Mouse (Mus musculus) heart, adult 11 months (tissue): ENCODE results near the gene Ctu2.

Experiments
- DNase-seq: peaks from one replicate; pipeline ENCODE4 v3.0.0; 2022

Ctu2 gene

DNA sequence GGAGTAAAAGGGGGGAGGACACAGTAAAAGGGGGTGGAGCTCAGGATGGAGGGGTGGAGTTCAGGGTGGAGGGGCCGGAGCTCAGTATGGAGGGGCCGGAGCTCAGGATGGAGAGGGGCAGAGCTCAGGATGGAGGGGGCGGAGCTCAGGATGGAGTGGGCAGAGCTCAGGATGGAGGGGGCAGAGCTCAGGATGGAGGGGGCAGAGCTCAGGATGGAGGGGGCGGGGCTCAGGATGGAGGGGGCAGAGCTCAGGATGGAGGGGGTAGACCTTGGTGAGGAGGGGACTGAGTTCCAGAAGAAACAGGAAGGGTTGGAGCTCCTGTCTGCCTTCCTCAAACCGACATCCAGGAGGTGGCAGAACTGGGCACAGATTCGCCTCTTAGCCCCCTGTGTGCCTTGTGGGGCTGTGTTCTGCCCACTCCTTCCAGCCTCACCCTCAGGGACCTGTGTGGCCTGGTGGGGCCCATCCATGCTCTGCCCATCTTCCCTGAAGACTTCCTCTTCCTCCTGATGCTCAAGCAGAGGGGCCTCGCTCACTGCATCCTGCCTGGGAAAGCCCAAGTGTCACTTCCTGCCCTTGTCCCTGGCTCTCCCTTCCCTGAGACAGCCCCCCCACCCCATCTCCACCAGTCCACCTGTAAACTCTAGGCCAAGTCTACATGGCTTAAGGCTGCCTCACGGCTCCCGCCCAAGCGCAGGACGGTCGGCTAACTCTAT, 21.2 kb downstream of the Ctu2 start:
- no peak for DNase-seq

DNA sequence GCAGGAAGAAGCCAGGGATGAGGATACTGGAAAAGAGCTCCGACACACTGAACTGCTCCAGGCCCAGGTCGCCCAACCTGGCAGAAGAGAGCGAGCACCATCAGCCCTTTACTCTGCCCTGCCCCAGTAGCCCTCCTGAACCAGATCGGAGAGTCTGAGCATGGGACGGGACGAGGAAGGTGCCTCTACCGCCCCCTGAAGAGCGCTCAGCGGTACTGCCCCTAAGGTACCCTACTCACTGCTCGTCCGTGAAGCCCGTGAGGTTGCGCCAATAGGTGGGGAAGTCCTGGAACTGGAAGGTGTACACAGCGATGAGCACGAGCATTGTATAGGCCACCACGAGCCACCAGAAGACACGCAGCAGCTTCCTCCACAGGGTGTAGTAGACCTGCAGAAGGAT, 22.0 kb downstream of the Ctu2 start:
- no peak for DNase-seq

DNA sequence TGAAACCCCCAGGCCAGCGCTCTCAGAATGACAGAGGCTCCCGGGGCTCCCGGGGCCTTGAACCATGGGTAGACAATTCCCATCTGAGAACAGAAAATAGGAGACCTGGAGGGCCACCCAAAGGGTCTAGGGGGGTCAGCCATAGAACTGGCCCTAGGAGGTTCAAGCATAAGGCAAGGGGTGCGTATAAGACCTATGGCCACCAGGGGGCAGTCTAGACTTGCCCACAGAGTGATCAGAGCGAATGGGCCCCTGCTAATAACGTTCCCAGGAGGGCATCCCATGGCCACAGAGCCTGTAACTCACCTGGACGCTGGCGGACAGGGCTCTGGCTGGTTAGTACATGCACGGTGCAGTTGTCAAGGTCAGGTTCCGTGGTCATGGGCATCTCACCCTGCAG, 24.9 kb downstream of the Ctu2 start:
- peak; percentile 98 for DNase-seq

DNA sequence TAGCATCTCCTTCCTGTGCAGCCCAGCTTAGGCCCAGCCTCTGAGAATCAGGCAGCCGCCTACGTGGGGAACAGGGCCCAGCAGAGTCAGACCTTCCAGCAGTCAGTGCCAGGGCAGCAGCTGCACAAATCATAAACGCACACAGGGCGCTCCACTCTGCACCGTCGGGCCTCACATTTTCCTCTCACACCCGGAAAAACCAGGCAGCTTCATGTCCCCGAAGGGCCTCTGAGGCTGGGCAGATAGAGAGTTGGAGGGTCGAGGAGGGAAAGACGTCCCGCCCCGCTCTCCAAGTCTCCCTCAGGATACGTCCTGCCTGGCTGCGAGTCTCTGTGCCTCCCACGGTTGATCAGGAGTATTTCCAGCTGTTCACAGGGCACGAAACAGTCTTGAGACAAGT, 35.6 kb downstream of the Ctu2 start:
- peak; percentile 98 for DNase-seq

DNA sequence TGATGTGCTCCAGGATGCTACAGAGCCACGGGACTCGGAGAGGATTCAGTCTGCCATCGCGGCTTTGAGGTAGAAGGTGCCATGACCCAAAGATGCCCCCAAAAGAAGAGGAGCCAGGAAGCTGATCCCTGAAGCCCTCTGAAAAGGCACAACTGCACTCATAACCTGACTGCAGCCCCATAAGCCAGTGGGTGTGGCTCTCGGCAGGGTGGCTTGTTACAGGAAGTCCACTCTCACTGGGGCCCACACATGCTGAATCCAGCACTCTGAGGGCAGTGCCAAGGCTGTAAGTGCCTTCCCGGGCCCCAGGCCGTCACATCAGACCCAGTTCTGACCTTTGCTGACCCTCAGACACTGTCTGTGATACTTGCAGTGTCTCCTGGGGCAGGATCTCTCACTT, 36.4 kb downstream of the Ctu2 start:
- peak; percentile 95 for DNase-seq

DNA sequence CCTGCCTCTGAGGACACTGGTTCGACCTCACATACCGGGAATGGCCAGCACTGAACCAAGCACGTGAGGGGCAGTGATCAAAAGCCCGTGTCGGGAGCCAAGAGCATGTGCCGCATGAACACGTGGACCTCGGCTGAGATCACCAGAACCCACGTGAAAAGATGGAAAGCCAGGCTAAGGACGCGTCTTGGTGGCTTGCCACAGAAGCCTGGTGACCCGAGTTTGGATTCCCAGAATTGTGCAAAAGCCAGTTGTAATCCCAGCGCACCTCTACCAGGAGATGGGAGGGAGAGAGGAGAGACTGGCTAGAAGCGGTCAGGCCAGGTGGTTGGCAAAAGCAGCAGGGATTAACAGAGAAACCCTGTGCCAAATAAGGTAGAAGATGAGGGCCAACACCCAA, 39.8 kb downstream of the Ctu2 start:
- peak; percentile 95 for DNase-seq

DNA sequence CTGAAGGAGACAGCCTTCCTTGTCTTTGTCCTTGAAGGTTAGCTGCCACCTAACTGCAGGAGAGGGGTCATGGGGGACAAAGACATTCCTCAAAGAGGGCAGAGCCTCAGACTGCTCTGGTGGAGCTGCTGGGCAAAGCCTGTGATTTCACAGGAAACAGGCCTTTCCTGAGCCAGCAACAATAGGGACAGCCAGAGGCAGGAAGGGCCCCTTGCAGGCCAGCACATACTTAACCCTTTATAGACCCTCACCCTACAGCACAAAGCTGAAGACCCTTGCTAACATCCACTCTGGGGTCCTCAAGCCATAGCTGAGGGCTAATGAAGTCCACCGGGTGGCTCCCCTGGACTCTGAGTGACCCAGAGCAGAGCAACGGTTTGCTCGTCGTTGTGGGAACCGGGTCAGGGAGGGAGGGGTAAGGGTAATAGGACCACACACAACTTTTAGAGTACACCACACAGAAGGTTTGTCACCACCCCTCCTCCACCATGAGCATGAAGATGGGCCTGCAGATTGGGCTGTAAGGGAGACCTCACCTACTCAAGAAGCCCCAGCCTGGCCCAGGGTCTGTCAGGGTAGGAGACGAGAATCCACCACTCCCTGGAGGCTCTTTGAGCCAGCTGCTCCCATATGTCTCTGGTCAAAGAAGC, 41.7 kb downstream of the Ctu2 start:
- peak; percentile 99 for DNase-seq

DNA sequence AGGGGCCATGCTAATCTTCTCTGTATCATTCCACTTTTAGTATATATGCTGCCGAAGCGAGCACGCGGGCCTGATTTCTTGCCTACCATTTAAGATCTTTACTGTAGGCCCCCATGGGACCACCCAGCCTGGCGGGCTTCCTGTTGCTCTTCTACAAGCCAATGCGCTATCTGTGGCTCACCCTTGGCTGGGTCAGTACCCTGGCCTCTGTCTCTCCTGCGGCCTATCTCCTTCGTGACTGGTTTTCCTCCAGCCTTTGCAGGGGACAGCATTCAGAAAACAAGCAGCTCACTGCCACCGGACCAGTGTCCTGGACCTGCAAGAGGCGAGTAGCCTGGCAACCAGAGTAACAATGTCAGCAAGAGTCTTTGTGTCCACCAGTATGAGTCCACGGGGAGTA, 44.7 kb downstream of the Ctu2 start:
- peak; percentile 95 for DNase-seq

DNA sequence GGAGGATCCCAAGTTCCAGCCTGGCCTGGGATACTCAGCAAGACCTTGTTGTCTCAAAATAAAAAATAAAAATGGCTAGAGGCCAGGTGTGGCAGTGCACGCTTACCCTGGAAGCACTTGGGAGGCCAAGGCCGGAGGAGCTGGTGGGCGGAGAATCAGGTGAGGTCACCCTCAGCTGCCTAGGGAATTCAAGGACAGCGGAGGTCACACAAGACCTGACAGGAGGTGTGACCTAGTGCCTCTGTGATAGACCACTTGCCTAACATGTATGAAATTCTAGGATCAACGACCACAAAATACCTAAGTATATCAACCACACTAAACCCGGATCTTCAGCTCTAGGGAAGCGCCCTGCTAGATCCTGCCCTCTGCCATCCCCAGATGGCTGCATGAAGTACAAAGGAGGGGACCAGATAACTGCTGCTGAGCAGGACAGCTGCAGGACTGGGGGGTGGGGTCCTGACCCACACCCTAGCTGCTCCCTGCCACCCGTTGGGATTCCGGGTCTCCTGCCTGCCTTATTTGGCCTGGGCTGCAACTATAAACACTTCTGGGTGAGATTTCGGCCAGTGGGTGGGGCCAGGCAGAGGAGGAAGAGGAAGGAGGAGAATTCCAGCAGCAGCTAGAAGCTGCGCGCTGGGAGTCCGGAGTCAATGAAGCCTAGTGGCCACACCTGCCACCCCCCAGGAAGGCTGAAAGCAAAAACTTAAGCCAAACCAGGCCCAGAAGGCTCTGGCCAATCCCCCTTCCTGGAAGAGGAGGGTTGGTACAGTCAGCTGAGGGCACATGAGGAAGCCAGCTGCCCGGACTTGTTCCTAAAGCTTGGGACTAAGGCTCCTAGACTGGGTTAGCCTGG, 47.1 kb downstream of the Ctu2 start:
- DNase-seq: peak; percentile 99

DNA sequence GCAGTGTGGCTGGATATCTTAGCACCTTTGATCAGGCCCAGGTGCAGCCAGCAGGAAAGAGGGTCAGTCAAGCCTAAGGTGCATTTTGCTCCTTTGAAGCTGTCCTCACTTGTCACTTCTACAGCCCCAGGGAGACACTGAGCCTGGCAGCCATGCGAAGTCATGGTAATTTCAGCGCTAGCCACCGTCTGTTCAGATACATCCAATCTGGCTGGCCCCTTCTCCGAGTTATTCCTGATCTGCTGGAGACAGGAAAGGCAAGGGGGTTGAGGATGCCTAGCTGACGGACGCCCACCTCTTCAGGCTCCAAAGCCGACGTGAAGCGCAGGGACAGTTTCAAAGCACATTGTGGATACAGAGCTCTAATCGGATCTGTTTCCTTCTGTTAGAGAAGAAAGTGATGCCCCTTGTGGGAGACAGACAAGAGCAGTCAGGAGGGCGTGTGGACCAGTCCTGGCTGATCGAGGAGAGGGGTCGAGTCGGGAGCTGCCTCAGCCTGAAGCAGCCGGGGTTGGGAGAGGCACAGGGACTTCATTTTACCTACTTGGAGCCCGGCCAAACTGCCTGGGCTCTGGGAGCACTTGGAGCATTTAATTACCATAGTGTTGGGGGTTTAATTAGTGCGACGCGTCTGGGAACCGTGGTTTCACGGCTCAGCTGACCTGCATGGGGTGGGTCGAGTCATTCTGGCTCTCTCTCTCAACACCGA, 47.9 kb downstream of the Ctu2 start:
- DNase-seq: peak; percentile 94

DNA sequence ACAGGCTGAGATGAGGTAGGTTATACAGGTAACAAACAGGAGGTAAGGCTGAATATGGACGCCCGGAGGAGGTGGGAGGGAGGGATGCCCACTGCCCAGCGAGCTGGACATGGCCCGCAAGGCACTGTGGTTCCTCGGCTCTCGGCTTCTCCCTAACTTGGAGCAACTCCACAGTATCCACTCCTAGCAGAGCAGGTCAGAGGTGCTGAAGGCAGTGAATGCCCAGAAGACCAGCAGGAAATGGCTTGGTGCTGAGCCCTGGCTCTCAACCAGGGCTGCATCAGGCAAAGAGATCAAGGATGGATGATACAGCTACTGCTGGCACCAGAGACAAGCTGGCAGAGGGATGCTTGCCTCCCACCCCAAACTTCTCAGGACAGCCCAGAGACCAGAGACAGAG, 48.6 kb downstream of the Ctu2 start:
- peak; percentile 95 for DNase-seq

DNA sequence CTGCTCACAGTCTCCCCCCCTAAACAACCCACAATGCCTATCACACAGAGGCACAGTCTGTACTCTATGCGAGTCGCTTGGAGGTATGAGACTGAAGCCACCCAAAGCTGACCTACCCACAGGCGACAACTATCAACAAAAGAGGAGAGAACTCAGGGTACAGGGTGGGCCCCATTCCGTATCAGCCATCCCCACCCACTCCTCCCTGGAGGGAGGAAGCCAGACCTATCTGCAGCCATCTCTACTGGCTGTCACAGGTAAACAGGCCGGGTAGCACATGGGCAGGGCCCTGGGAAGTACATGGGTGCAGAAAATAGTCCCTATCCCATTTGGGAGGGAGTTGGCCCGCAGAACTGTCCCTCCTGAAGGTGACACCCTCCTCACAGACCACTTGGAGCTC, 49.1 kb downstream of the Ctu2 start:
- peak; percentile 94 for DNase-seq

DNA sequence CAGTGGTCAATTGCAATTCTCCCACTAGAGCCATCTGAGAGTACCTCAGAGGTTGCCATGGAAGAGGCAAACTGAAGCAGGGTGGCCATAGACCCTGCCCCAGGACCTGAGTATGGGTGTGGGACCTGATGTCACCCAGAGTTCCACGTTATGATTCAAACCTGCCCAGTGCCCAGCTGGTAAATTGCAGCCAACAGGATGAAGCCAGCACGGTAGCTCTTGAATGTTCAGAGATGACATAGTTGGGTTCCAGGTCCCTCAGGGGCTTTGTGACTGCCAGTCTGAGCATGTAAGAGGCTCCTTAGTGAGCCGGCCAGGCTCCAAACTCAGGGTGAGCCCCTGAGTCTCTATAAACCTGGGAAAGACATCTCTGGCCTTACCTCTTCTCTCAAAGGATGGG, 50.1 kb downstream of the Ctu2 start:
- DNase-seq: no peak

DNA sequence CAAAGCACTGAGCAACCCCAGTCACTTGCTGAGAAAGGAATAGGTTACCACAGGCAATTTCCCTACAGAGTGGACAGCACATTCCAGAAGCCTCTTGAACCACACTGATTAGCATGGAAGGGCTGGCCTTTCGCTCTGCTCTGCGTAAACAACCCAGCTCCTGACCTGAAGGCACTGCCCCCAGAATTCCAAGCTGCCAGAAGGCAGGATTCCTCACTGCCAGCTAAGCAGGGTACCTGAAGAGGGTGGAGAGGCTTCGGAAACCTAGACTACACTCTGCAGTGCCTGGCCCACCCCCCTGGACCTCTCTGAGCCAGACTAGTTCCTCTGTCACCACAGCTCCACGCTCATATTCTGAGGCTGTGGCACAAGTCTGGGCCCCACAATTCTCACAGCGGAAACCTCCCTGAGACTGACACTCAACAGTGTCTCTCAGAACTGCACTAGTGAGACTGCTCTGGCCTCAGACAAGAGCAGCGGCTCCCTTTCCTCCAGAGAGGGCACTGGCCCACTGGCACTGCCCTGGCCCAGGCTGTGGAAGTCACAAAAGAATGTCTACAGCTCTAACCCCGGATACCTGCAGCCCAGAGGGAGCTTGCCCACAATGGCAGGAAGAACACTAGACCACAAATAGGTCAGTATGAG, 50.7 kb downstream of the Ctu2 start:
- peak; percentile 95 for DNase-seq

DNA sequence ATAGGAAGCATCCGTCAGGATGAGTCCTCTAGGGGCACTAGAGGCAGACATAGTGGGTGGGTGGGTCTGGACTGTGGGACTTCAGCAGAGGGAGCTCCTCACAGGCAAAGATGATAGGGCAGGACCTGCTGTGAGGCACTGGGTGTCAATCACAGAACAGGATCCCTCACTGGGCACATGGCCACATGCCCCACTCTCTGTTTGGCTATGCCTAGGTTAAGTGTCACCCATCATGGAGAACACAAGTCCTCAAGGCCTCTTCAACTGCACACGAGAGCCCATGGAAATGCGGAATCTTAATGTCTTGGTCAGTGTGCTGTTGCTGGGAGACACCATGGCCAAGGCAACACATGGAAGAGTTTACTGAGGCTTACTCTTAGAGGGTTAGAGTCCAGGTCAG, 52.0 kb downstream of the Ctu2 start:
- no peak for DNase-seq

DNA sequence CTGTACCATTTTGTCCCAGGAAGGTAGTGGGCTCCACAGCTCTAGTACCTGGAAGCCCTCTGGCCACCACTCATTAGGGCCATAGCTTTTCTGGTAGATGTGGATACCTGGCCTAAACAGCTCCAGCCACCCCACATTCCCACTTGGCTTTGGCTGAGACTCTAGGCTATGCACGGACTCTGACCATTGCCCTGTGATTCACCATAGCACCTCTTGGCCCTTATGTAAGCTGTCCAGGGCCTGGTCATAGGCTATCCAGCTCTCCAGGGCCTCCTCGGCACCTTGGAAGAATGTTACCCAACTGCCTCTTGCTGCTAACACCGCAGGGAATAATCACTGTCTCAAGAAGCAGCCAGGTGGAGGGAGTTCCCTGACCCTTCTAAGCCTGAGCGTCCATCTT, 53.2 kb downstream of the Ctu2 start:
- DNase-seq: no peak

DNA sequence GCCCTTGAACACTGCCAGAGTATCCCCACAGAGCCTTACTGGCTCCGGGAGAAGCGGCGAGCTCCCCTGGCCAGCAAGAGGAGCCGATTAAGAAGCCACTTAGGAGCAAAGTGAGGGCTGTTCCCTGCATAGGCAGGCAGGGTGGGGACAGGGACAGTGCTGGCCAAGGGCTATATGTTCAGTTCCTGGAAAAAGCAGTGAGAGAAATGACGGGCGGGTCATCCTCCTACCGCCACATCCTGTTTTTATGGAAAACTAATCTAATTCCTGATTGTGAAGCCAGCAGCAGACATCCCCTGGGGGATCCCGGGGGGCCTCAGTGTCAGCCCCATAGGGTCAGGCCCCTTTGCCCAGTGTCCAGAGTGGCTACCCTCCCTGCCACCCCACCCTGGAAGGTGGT, 55.4 kb downstream of the Ctu2 start:
- peak; percentile 96 for DNase-seq
